Mouse (Mus musculus) C3H10T1/2 (cell line): Measurements from ENCODE around the gene Gprc5d. TPM values are rescaled to one million over a fixed set of nuclear protein-coding genes. Genes with fewer than 3 reads are reported as not detected.

Experiments
- polyA plus RNA-seq, 2 experiments: library from polyadenylated mRNA; unstranded; fragments of >200 nt; fragmentation: generic; extraction: Trizol; gene quantifications; one replicate each; pipeline ENCODE4 v1.2.1; 2012; ENCODE audit warnings: missing spikeins in 2 of 2

Gprc5d gene
- not detected for polyA plus RNA-seq

DNA sequence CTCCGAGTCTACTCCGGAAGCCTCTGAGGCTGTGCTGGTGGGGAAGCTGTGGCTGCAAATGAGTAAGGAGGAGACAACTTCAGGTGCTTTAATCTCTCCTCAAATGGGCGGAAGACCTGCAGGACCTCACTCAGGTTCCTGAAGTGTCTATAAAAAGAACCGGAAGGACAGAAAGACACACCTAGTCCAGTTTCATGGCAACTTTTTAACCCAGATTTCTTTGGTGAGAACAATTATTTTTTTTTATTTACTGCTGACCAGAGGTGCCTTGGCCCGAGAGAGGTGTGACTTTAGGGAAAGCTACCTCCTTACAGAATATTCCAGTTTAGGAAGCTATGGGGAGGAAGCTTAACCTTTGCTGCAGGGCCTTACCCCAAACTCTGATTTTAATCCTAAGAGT lies at the start of gene Gprc5d:
Gene Gprc5d, minus strand, starts transcription at position 101 of the 400 bp plus-strand sequence.

DNA sequence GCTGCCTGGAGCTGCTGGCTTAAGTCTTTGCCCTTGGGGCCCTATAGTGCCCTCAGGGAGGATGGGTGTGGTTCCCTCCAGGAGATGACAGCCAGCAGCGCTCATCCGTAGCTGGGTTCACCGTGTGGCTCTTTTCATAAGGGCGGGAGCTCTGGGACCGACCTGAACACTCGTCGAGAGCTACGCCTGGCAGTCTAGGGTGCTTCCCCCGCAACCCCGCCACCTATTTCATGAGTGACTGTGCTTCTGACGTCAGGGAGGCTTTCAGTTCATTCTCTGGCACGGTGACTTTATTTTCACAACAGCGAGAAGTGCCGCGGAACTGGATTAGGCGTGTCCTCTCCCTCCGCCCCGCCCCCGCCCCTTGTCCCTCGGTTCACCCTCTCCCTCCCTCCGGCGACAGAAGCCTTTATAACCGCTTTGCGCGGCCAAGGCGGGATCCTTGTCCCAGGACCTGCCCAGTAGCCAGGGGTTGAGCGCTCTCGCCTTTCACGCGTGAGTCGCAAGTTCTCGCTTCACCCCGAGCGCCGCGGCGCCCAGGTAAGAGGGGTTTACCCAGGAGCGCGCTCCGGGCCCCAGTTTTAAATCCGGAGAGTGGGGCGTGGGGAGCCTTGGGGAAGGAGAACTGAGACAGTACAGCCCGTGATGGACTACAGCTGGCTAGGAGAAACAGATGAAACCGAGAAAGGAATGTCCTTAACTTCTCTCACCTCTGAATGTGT lies 52.7 kb downstream of the Gprc5d start, which contains the start of gene Gprc5a:
Gene Gprc5a, plus strand, starts transcription at position 416 of the 722 bp plus-strand sequence.

Other genes starting within 250 kb of the Gprc5d start
- 1 to 10 TPM; 2.3 to 5.1 TPM for gene Gpr19, start 219.7 kb downstream of the Gprc5d start, polyA plus RNA-seq
- 10 to 100 TPM in 1 of 2 experiments, 1 to 10 TPM in 1; 1.4 to 22.8 TPM for gene Cdkn1b, start 197.9 kb downstream of the Gprc5d start, polyA plus RNA-seq
- under 1 TPM; 0.02 to 0.07 TPM for gene Apold1, start 136.6 kb downstream of the Gprc5d start, polyA plus RNA-seq
- 10 to 100 TPM; 38.1 to 65.7 TPM for gene Ddx47, start 106.7 kb downstream of the Gprc5d start, polyA plus RNA-seq
- gene Gprc5a, start 52.6 kb downstream of the Gprc5d start, polyA plus RNA-seq: 10 to 100 TPM in 1 of 2 experiments, 1 to 10 TPM in 1; 7.9 to 14.1 TPM
- 1 to 10 TPM; 1.7 to 4.3 TPM for gene Fam234b, start 79.7 kb upstream of the Gprc5d start, polyA plus RNA-seq
- gene Hebp1, start 79.7 kb upstream of the Gprc5d start, polyA plus RNA-seq: 10 to 100 TPM; 35.1 to 52.3 TPM
- gene Gsg1, start 136.1 kb upstream of the Gprc5d start, polyA plus RNA-seq: under 1 TPM in 1 of 2 experiments, not detected in 1; 0.05 TPM
- under 1 TPM in 1 of 2 experiments, not detected in 1; 0.04 TPM for gene Pbp2, start 192.1 kb upstream of the Gprc5d start, polyA plus RNA-seq
- gene Emp1, start 244.3 kb upstream of the Gprc5d start, polyA plus RNA-seq: 100 to 1,000 TPM in 1 of 2 experiments, 10 to 100 TPM in 1; 22.7 to 164 TPM